Mouse (Mus musculus): ENCODE measurements around the gene Nae1. TPM values are rescaled to one million over a fixed set of nuclear protein-coding genes. Genes with fewer than 3 reads are reported as not detected.

Nae1 gene
- polyA plus RNA-seq, 1 experiment from 2014 or later: 99.2 TPM

- no peak for ATAC-seq (ENCODE audit: low FRiP score)
- Histone ChIP-seq H3K36me3 (no peaks in the 10 kb centered on the region), H3K27me3 (replicated peaks) (peaks cover 59% of the 10 kb centered on the region), H3K27ac (replicated peaks) (no peak overlapping the region), H3K9ac (replicated peaks) (no peak overlapping the region), H3K4me3 (replicated peaks) (no peak overlapping the region), H3K4me1 (peaks cover 18% of the 10 kb centered on the region), H3K4me2 (no peak overlapping the region), H3K9me3 (replicated peaks) (no peaks in the 10 kb centered on the region)
- 88% methylated on average over 8 of the region's 8 CpGs for WGBS
These were observed 9.1 kb upstream of the Nae1 start for GRCm38 (mm10) chr8:104543440-104544045.

- H3K27me3 ChIP-seq (replicated peaks): peaks cover 63% of the 10 kb centered on the region
- H3K4me3 ChIP-seq (replicated peaks): no peak overlapping the region
- peak overlapping the region; percentile 99 for H3K4me2 ChIP-seq
- no peak overlapping the region for H3K27ac ChIP-seq (replicated peaks)
- no peak overlapping the region for H3K9ac ChIP-seq (replicated peaks)
- H3K9me3 ChIP-seq (replicated peaks): no peaks in the 10 kb centered on the region
- ATAC-seq (ENCODE audit: low FRiP score): no peak
- 7% methylated on average over 11 of the region's 11 CpGs for WGBS
- H3K4me1 ChIP-seq: peaks cover 18% of the 10 kb centered on the region
- H3K36me3 ChIP-seq: no peaks in the 10 kb centered on the region
These were observed 7.7 kb upstream of the Nae1 start for GRCm38 (mm10) chr8:104542160-104542559.

- H3K4me3 ChIP-seq (replicated peaks): peak overlapping the region; percentile 48
- no peaks in the 10 kb centered on the region for H3K36me3 ChIP-seq
- peaks cover 18% of the 10 kb centered on the region for H3K4me1 ChIP-seq
- WGBS: 10% methylated on average over 8 of the region's 8 CpGs
- no peak overlapping the region for H3K27ac ChIP-seq (replicated peaks)
- no peak for ATAC-seq (ENCODE audit: low FRiP score)
- no peaks in the 10 kb centered on the region for H3K9me3 ChIP-seq (replicated peaks)
- H3K27me3 ChIP-seq (replicated peaks): peaks cover 63% of the 10 kb centered on the region
- H3K9ac ChIP-seq (replicated peaks): peak overlapping the region; percentile 51; the same call in 1 of the 2 replicates
- H3K4me2 ChIP-seq: peak overlapping the region; percentile 99
These were observed 7.1 kb upstream of the Nae1 start for GRCm38 (mm10) chr8:104541515-104541880.

- no peaks in the 10 kb centered on the region for H3K36me3 ChIP-seq
- H3K4me2 ChIP-seq: peak overlapping the region; percentile 99
- peaks cover 18% of the 10 kb centered on the region for H3K4me1 ChIP-seq
- H3K27ac ChIP-seq (replicated peaks): no peak overlapping the region
- peaks cover 63% of the 10 kb centered on the region for H3K27me3 ChIP-seq (replicated peaks)
- peak; percentile 57 for ATAC-seq (ENCODE audit: low FRiP score)
- H3K9me3 ChIP-seq (replicated peaks): no peaks in the 10 kb centered on the region
- H3K9ac ChIP-seq (replicated peaks): peak overlapping the region; percentile 51
- H3K4me3 ChIP-seq (replicated peaks): peak overlapping the region; percentile 48
- under 1% methylated on average over 76 of the region's 76 CpGs for WGBS
These were observed 6.5 kb upstream of the Nae1 start for GRCm38 (mm10) chr8:104540710-104541514.

- Histone ChIP-seq H3K4me2 (peak overlapping the region; percentile 99), H3K27ac (replicated peaks) (no peak overlapping the region), H3K9ac (replicated peaks) (no peak overlapping the region; the same call in 1 of the 2 replicates), H3K9me3 (replicated peaks) (no peaks in the 10 kb centered on the region), H3K27me3 (replicated peaks) (peaks cover 63% of the 10 kb centered on the region), H3K4me1 (peaks cover 23% of the 10 kb centered on the region), H3K36me3 (no peaks in the 10 kb centered on the region), H3K4me3 (replicated peaks) (peak overlapping the region; percentile 48)
- no peak for ATAC-seq (ENCODE audit: low FRiP score)
- 37% methylated on average over 7 of the region's 7 CpGs for WGBS
These were observed 5.8 kb upstream of the Nae1 start for GRCm38 (mm10) chr8:104540238-104540637.

- H3K4me3 ChIP-seq (replicated peaks): no peak overlapping the region
- WGBS: 92% methylated on average over 2 of the region's 2 CpGs
These were observed 5.1 kb upstream of the Nae1 start for GRCm38 (mm10) chr8:104539566-104539965.

GRCm38 (mm10) chr8:104538896-104539295 is 4.5 kb upstream of the Nae1 start:
- H3K27me3 ChIP-seq (replicated peaks): peaks cover 57% of the 10 kb centered on the region
- no peak for ATAC-seq (ENCODE audit: low FRiP score)
- H3K9ac ChIP-seq (replicated peaks): no peak overlapping the region
- no peak overlapping the region for H3K4me3 ChIP-seq (replicated peaks)
- peaks cover 28% of the 10 kb centered on the region for H3K4me1 ChIP-seq
- H3K4me2 ChIP-seq: no peak overlapping the region
- no peaks in the 10 kb centered on the region for H3K9me3 ChIP-seq (replicated peaks)
- H3K36me3 ChIP-seq: no peaks in the 10 kb centered on the region
- WGBS: 91% methylated on average over 4 of the region's 4 CpGs
- H3K27ac ChIP-seq (replicated peaks): no peak overlapping the region

More at GRCm38 (mm10) chr8:104539566-104539965, 5.1 kb upstream of the Nae1 start:
- ATAC-seq (ENCODE audit: low FRiP score): no peak
- Histone ChIP-seq H3K9ac (replicated peaks) (no peak overlapping the region), H3K36me3 (no peaks in the 10 kb centered on the region), H3K4me2 (no peak overlapping the region), H3K27ac (replicated peaks) (no peak overlapping the region), H3K9me3 (replicated peaks) (no peaks in the 10 kb centered on the region), H3K27me3 (replicated peaks) (peaks cover 63% of the 10 kb centered on the region), H3K4me1 (peaks cover 28% of the 10 kb centered on the region)

GRCm38 (mm10) chr8:104536028-104536427 is 1.6 kb upstream of the Nae1 start:
- Histone ChIP-seq H3K4me2 (no peak overlapping the region), H3K36me3 (no peaks in the 10 kb centered on the region)
- ATAC-seq (ENCODE audit: low FRiP score): no peak

GRCm38 (mm10) chr8:104535378-104535777 is 941 bp upstream of the Nae1 start:
- Histone ChIP-seq H3K9ac (replicated peaks) (no peak overlapping the region), H3K9me3 (replicated peaks) (no peaks in the 10 kb centered on the region), H3K4me1 (peaks cover 28% of the 10 kb centered on the region), H3K27ac (replicated peaks) (no peak overlapping the region), H3K4me3 (replicated peaks) (peak overlapping the region; percentile 98; the same call in 1 of the 2 replicates), H3K36me3 (no peaks in the 10 kb centered on the region; the same call in 1 of the 2 replicates), H3K4me2 (peak overlapping the region; percentile 73), H3K27me3 (replicated peaks) (peaks cover 22% of the 10 kb centered on the region)
- WGBS: 40% methylated on average over 7 of the region's 7 CpGs
- no peak for ATAC-seq (ENCODE audit: low FRiP score)

More at GRCm38 (mm10) chr8:104536028-104536427, 1.6 kb upstream of the Nae1 start:
- Histone ChIP-seq H3K9ac (replicated peaks) (no peak overlapping the region), H3K4me1 (peaks cover 35% of the 10 kb centered on the region), H3K27me3 (replicated peaks) (peaks cover 29% of the 10 kb centered on the region), H3K4me3 (replicated peaks) (no peak overlapping the region), H3K9me3 (replicated peaks) (no peaks in the 10 kb centered on the region), H3K27ac (replicated peaks) (no peak overlapping the region)
- WGBS: 85% methylated on average over 4 of the region's 4 CpGs

GRCm38 (mm10) chr8:104534779-104535141 is 323 bp upstream of the Nae1 start:
- peak; percentile 65 for ATAC-seq (ENCODE audit: low FRiP score)
- Histone ChIP-seq H3K9me3 (replicated peaks) (no peaks in the 10 kb centered on the region), H3K4me3 (replicated peaks) (peak overlapping the region; percentile 98), H3K36me3 (peaks cover 5% of the 10 kb centered on the region), H3K27me3 (replicated peaks) (peaks cover 16% of the 10 kb centered on the region), H3K27ac (replicated peaks) (peak overlapping the region; percentile 64), H3K4me1 (peaks cover 27% of the 10 kb centered on the region), H3K9ac (replicated peaks) (peak overlapping the region; percentile 42), H3K4me2 (peak overlapping the region; percentile 73)
- 9% methylated on average over 9 of the region's 9 CpGs for WGBS

GRCm38 (mm10) chr8:104533551-104533950 is 886 bp downstream of the Nae1 start:
- 22% methylated on average over 7 of the region's 7 CpGs for WGBS
- Histone ChIP-seq H3K4me3 (replicated peaks) (peak overlapping the region; percentile 98), H3K4me2 (peak overlapping the region; percentile 73), H3K9me3 (replicated peaks) (no peaks in the 10 kb centered on the region), H3K27ac (replicated peaks) (no peak overlapping the region), H3K36me3 (peaks cover 12% of the 10 kb centered on the region), H3K4me1 (peaks cover 27% of the 10 kb centered on the region), H3K27me3 (replicated peaks) (peaks cover 4% of the 10 kb centered on the region; the same call in 1 of the 2 replicates), H3K9ac (replicated peaks) (peak overlapping the region; percentile 98)
- no peak; the same call in 1 of the 2 replicates for ATAC-seq (ENCODE audit: low FRiP score)

- no peak overlapping the region for H3K4me2 ChIP-seq
- no peaks in the 10 kb centered on the region for H3K27me3 ChIP-seq (replicated peaks)
- peaks cover 32% of the 10 kb centered on the region for H3K36me3 ChIP-seq
- ATAC-seq (ENCODE audit: low FRiP score): no peak
- H3K4me3 ChIP-seq (replicated peaks): no peak overlapping the region
- 90% methylated on average over 6 of the region's 6 CpGs for WGBS
- no peak overlapping the region for H3K9ac ChIP-seq (replicated peaks)
- no peaks in the 10 kb centered on the region for H3K9me3 ChIP-seq (replicated peaks)
- peaks cover 17% of the 10 kb centered on the region for H3K4me1 ChIP-seq
- no peak overlapping the region for H3K27ac ChIP-seq (replicated peaks)
These were observed 4.8 kb downstream of the Nae1 start for GRCm38 (mm10) chr8:104529671-104530070.
